Mouse (Mus musculus): ENCODE measurements at regions not wholly inside any gene's neighbourhood (a gene's known extent, or its start where the extent isn't known, plus 50 kb on each side); places are given as distances from the start of the nearest gene placed in this dataset.

- Histone ChIP-seq H3K4me2 (ENCODE audit: low read depth, low read length) (no peak overlapping the region), H3K9ac (replicated peaks) (no peak overlapping the region), H3K4me3 (ENCODE audit: low read depth, low read length) (no peak overlapping the region), H3K27ac (ENCODE audit: low read depth) (no peak overlapping the region), H3K9me3 (ENCODE audit: low read length) (no peaks in the 10 kb centered on the region), H3K27me3 (ENCODE audit: insufficient read depth, low read length) (no peaks in the 10 kb centered on the region), H3K4me1 (ENCODE audit: insufficient read depth) (no peaks in the 10 kb centered on the region), H3K36me3 (replicated peaks; ENCODE audit: insufficient read depth, low read length) (no peaks in the 10 kb centered on the region)
- DNase-seq (no peak), ATAC-seq (no peak)
- TF ChIP-seq CTCF (IDR thresholded peaks at IDR 0.05; ENCODE audit: low read depth) (no peak), EP300 (IDR thresholded peaks at IDR 0.05; ENCODE audit: low read depth) (no peak)
- WGBS (ENCODE audit: insufficient replicate concordance) = 49% methylated on average over 6 of the region's 6 CpGs
Measured at GRCm38 (mm10) chr8:23352259-23353106, 941.3 kb downstream of the Mrps31 start.

DNA sequence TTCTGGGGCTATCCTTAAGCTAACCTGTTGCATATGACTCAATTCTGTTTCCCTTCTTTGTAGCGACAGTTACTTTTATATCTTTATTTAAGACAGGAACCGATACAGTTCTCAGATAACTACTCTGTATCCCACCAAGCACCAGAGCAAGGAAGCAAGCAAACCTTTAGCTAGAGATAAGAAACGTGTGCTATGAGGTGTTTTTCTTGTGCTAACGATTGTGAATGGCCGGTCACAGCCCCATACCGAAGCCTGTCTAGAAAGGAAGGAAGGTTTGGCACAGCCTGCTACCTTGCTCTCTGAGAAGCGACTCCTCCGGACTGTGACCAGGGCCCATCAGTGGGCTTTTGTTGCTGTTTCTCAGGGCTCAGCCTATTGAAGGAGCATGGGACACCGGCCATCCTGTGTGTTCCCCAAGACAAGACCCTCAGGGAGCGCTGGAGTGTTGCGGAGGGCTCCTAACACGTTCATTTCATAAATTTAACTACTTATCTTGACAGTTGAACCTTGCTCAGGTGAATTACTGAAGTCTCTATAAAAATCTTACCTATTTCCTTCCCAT is 949.0 kb downstream of the Mrps31 start:
- Histone ChIP-seq H3K9ac (replicated peaks) (no peak overlapping the region), H3K4me3 (ENCODE audit: low read depth, low read length) (no peak overlapping the region), H3K4me1 (ENCODE audit: insufficient read depth) (no peaks in the 10 kb centered on the region), H3K9me3 (ENCODE audit: low read length) (no peaks in the 10 kb centered on the region), H3K27ac (ENCODE audit: low read depth) (no peak overlapping the region), H3K36me3 (replicated peaks; ENCODE audit: insufficient read depth, low read length) (no peaks in the 10 kb centered on the region), H3K27me3 (ENCODE audit: insufficient read depth, low read length) (no peaks in the 10 kb centered on the region), H3K4me2 (ENCODE audit: low read depth, low read length) (no peak overlapping the region)
- 64% methylated on average over 12 of the region's 12 CpGs for WGBS (ENCODE audit: insufficient replicate concordance)
- DNase-seq = no peak
- TF ChIP-seq EP300 (IDR thresholded peaks at IDR 0.05; ENCODE audit: low read depth) (no peak), CTCF (IDR thresholded peaks at IDR 0.05; ENCODE audit: low read depth) (no peak)
- no peak for ATAC-seq

DNA sequence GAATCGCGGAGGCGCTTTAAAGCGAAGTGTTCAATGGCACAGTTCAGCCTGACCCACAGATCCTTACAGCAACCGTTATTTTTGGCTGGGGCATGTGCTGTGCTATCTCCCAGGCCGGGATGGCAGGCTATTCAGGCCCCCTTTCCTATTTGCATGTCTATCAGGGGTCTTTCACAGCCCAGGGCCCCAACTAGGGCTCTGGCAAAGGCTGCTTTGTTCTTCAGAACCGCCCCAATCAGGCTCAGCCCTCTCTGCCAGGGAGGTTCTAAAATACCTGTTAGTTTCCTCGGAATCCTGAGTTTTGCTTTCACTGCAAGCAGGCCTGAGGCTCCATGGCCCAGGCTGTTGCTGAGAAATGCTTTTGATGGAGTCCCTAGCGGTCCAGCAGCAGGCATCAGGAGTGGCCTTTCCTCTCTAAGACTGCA is 949.7 kb downstream of the Mrps31 start:
- Histone ChIP-seq H3K27ac (ENCODE audit: low read depth) (no peak overlapping the region), H3K9me3 (ENCODE audit: low read length) (no peaks in the 10 kb centered on the region), H3K27me3 (ENCODE audit: insufficient read depth, low read length) (no peaks in the 10 kb centered on the region), H3K4me3 (ENCODE audit: low read depth, low read length) (no peak overlapping the region), H3K9ac (replicated peaks) (no peak overlapping the region), H3K4me1 (ENCODE audit: insufficient read depth) (no peaks in the 10 kb centered on the region), H3K4me2 (ENCODE audit: low read depth, low read length) (no peak overlapping the region), H3K36me3 (replicated peaks; ENCODE audit: insufficient read depth, low read length) (no peaks in the 10 kb centered on the region)
- DNase-seq = no peak
- TF ChIP-seq EP300 (IDR thresholded peaks at IDR 0.05; ENCODE audit: low read depth) (no peak), CTCF (IDR thresholded peaks at IDR 0.05; ENCODE audit: low read depth) (no peak)
- WGBS (ENCODE audit: insufficient replicate concordance) = 46% methylated on average over 9 of the region's 9 CpGs
- no peak for ATAC-seq

All from liver, postnatal 0 days (tissue).